Mouse (Mus musculus): ENCODE data around the gene Camk2n2.

GRCm38 (mm10) chr16:20596687-20597441 is 24.2 kb downstream of the Camk2n2 start:
- no peak for TF ChIP-seq USF1 (IDR thresholded peaks at IDR 0.05; ENCODE audit: low read depth, low read length)
- no peak for TF ChIP-seq MYC (IDR thresholded peaks at IDR 0.05; ENCODE audit: low read depth, low read length)
- TF ChIP-seq CHD2 (IDR thresholded peaks at IDR 0.05; ENCODE audit: low read length) = no peak
- no peak for TF ChIP-seq CTCF (conservative IDR thresholded peaks at IDR 0.05 in 1 of 2, IDR thresholded peaks at IDR 0.05 in 1 of 2; ENCODE audit: low read depth in 2 of 2, low read length in 2 of 2)
- no peak for TF ChIP-seq NRF1 (IDR thresholded peaks at IDR 0.05; ENCODE audit: low read depth, low read length)
- TF ChIP-seq POLR2A (IDR thresholded peaks at IDR 0.05; ENCODE audit: low read depth, low read length) = no peak
- TF ChIP-seq NELFE (IDR thresholded peaks at IDR 0.05; ENCODE audit: low read depth, low read length) = no peak
- no peak for TF ChIP-seq POLR2AphosphoS2 (IDR thresholded peaks at IDR 0.05; ENCODE audit: low read depth, low read length)
- no peak for TF ChIP-seq MAFK (IDR thresholded peaks at IDR 0.05; ENCODE audit: insufficient replicate concordance, low read length)
- no peak for TF ChIP-seq EP300 (IDR thresholded peaks at IDR 0.05; ENCODE audit: low read length)
- no peak for TF ChIP-seq ZMIZ1 (IDR thresholded peaks at IDR 0.05; ENCODE audit: low read depth, low read length)
- TF ChIP-seq ETS1 (conservative IDR thresholded peaks at IDR 0.05; ENCODE audit: low read depth, low read length) = no peak
- no peak for TF ChIP-seq CHD1 (IDR thresholded peaks at IDR 0.05; ENCODE audit: low read depth, low read length)

All from CH12.LX (cell line).